Mouse (Mus musculus): ENCODE results near the gene Yipf1. TPM values are rescaled to one million over a fixed set of nuclear protein-coding genes. Genes with fewer than 3 reads are reported as not detected.
"Not testable (repeated sequence)": the region's sequence is repeated elsewhere in the genome, so short reads cannot be mapped to it uniquely, and the experiment has no call there.

Gene Yipf1
- polyA plus RNA-seq, 1 experiment from 2014 or later = 48.5 TPM

- no peak overlapping the region for H3K9ac ChIP-seq (replicated peaks)
- peaks cover 15% of the 10 kb centered on the region for H3K36me3 ChIP-seq
- no peak overlapping the region for H3K4me3 ChIP-seq (replicated peaks)
- H3K27me3 ChIP-seq = no peaks in the 10 kb centered on the region
- H3K9me3 ChIP-seq = no peaks in the 10 kb centered on the region
- H3K4me2 ChIP-seq = no peak overlapping the region
- 84% methylated on average over 3 of the region's 3 CpGs for WGBS
- ATAC-seq (ENCODE audit: insufficient number of reproducible peaks, insufficient read depth, low FRiP score, low TSS enrichment, low read depth) = no peak
- peaks cover 16% of the 10 kb centered on the region for H3K4me1 ChIP-seq (replicated peaks)
- no peak overlapping the region for H3K27ac ChIP-seq
Measured at GRCm38 (mm10) chr4:107353612-107354011, 39.4 kb downstream of the Yipf1 start.

- H3K27ac ChIP-seq = no peak overlapping the region
- H3K4me3 ChIP-seq (replicated peaks) = no peak overlapping the region
- H3K4me1 ChIP-seq (replicated peaks) = peaks cover 11% of the 10 kb centered on the region
- peaks cover 15% of the 10 kb centered on the region for H3K36me3 ChIP-seq
- H3K9me3 ChIP-seq = no peaks in the 10 kb centered on the region
- no peaks in the 10 kb centered on the region for H3K27me3 ChIP-seq
- no peak for ATAC-seq (ENCODE audit: insufficient number of reproducible peaks, insufficient read depth, low FRiP score, low TSS enrichment, low read depth)
- WGBS = 63% methylated on average over 5 of the region's 5 CpGs
- H3K4me2 ChIP-seq = no peak overlapping the region
- H3K9ac ChIP-seq (replicated peaks) = no peak overlapping the region
Measured at GRCm38 (mm10) chr4:107354126-107354525, 40.0 kb downstream of the Yipf1 start.

DNA sequence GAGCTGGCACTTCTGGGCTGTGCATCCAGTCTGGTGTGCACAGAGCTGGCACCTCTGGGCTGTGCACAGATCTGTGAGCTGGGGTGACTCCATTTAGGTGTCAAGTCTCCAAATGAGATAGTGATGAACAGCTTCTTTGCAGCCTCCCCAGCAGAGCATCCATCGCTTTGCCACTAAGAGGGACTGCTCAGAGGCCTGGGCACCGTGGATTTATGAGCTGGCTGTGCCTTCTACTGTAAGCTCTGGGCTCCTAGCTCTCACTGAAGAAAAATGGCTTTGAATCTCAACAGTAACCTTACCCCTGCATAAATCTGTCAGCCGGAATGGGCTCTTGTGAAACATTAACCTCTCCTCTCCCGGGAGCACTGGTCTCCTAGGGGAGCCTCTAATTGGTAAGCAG is 40.4 kb downstream of the Yipf1 start:
- Histone ChIP-seq H3K27ac (no peak overlapping the region), H3K4me1 (replicated peaks) (peaks cover 11% of the 10 kb centered on the region), H3K9me3 (no peaks in the 10 kb centered on the region), H3K4me2 (no peak overlapping the region), H3K9ac (replicated peaks) (no peak overlapping the region), H3K27me3 (no peaks in the 10 kb centered on the region), H3K36me3 (peaks cover 17% of the 10 kb centered on the region), H3K4me3 (replicated peaks) (no peak overlapping the region)
- WGBS = 13% methylated on average over 4 of the region's 4 CpGs
- no peak for ATAC-seq (ENCODE audit: insufficient number of reproducible peaks, insufficient read depth, low FRiP score, low TSS enrichment, low read depth)

DNA sequence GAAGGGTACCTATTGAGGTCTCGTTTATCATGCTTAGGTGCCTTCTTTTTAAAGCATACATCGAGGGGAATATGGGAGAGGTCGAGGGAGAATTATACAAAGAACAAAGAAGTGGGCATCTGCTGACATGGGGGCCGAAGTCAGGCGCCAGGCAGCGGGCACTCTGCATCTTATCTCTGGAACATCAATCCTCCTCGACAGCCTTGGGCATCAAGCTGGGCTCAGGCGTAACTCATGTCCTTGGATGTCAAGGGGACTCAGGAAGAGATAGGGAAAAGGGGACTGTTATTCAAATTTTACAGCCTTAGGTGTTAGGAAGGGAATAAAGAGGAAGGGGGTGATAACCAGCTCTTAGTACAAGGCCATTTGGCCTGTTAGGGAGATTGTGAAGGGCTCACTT is 43.0 kb downstream of the Yipf1 start:
- H3K4me2 ChIP-seq; H3K9me3 ChIP-seq; H3K9ac ChIP-seq (replicated peaks); H3K27me3 ChIP-seq; H3K4me3 ChIP-seq (replicated peaks); ATAC-seq (ENCODE audit: insufficient number of reproducible peaks, insufficient read depth, low FRiP score, low TSS enrichment, low read depth); H3K36me3 ChIP-seq; H3K27ac ChIP-seq: not testable (repeated sequence)
- 37% methylated on average over 8 of the region's 8 CpGs for WGBS
- peaks cover 11% of the 10 kb centered on the region for H3K4me1 ChIP-seq (replicated peaks)

DNA sequence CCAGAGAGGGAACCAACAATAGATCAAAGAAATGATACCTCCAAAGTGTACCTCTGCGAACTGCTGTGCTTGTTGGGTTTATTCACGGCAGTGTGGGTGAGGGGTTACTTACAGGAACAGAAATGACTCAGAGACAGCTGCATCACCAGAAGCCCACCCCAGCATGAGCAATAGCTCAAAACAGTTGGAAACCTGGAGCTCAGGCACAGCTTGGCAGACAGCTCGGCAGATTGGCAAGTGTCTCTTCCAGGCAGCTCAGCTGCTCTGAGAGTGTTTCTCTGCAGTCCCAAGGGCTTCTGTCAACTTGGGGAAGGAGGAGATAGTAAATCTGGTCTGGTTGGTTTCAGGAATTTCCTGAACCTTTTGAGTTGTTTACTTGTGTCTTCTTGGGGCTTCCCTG is 44.3 kb downstream of the Yipf1 start:
- no peaks in the 10 kb centered on the region for H3K9me3 ChIP-seq
- no peak overlapping the region for H3K9ac ChIP-seq (replicated peaks)
- H3K36me3 ChIP-seq = peaks cover 6% of the 10 kb centered on the region; the same call in 1 of the 2 replicates
- H3K27me3 ChIP-seq = no peaks in the 10 kb centered on the region
- no peak overlapping the region for H3K4me3 ChIP-seq (replicated peaks)
- H3K27ac ChIP-seq = no peak overlapping the region
- peaks cover 11% of the 10 kb centered on the region for H3K4me1 ChIP-seq (replicated peaks)
- 87% methylated on average over 3 of the region's 3 CpGs for WGBS
- no peak for ATAC-seq (ENCODE audit: insufficient number of reproducible peaks, insufficient read depth, low FRiP score, low TSS enrichment, low read depth)
- H3K4me2 ChIP-seq = no peak overlapping the region

GRCm38 (mm10) chr4:107360457-107361145 is 46.4 kb downstream of the Yipf1 start:
- H3K9me3 ChIP-seq = no peaks in the 10 kb centered on the region
- H3K4me2 ChIP-seq = no peak overlapping the region
- no peak for ATAC-seq (ENCODE audit: insufficient number of reproducible peaks, insufficient read depth, low FRiP score, low TSS enrichment, low read depth)
- no peaks in the 10 kb centered on the region for H3K4me1 ChIP-seq (replicated peaks)
- H3K27ac ChIP-seq = no peak overlapping the region
- H3K36me3 ChIP-seq = peaks cover 6% of the 10 kb centered on the region; the same call in 1 of the 2 replicates
- H3K27me3 ChIP-seq = no peaks in the 10 kb centered on the region
- no peak overlapping the region for H3K4me3 ChIP-seq (replicated peaks)
- no peak overlapping the region for H3K9ac ChIP-seq (replicated peaks)
- 87% methylated on average over 7 of the region's 7 CpGs for WGBS

GRCm38 (mm10) chr4:107362755-107363154 is 48.6 kb downstream of the Yipf1 start:
- 68% methylated on average over 4 of the region's 4 CpGs for WGBS
- H3K36me3 ChIP-seq = peaks cover 6% of the 10 kb centered on the region; the same call in 1 of the 2 replicates

DNA sequence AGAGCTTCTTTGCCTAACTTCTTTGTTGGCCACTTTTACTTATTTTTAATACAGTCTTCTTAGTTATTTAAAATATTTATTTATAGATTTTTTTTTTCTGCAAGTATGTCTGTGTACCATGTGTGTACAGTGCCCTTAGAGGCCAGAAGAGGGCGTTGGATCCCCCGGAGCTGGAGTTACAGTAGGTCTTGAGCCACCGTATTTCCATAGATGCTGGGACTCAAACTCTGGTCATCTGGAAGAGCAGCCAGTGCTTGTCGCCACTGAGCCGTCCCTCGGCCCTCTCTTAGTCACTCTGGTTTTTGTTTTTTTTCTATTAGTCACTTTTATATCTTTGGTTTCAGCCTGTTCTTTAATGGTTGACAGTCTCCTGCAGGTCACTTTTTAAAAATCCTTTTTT is 49.4 kb downstream of the Yipf1 start:
- Histone ChIP-seq H3K9me3 (no peaks in the 10 kb centered on the region), H3K4me2 (no peak overlapping the region), H3K27ac (no peak overlapping the region), H3K4me1 (replicated peaks) (peaks cover 3% of the 10 kb centered on the region), H3K27me3 (no peaks in the 10 kb centered on the region), H3K9ac (replicated peaks) (no peak overlapping the region), H3K36me3 (peaks cover 6% of the 10 kb centered on the region; the same call in 1 of the 2 replicates), H3K4me3 (replicated peaks) (no peak overlapping the region)
- no peak for ATAC-seq (ENCODE audit: insufficient number of reproducible peaks, insufficient read depth, low FRiP score, low TSS enrichment, low read depth)
- 79% methylated on average over 6 of the region's 6 CpGs for WGBS

More at GRCm38 (mm10) chr4:107362755-107363154, 48.6 kb downstream of the Yipf1 start:
- no peak overlapping the region for H3K27ac ChIP-seq
- no peak overlapping the region for H3K9ac ChIP-seq (replicated peaks)
- no peaks in the 10 kb centered on the region for H3K4me1 ChIP-seq (replicated peaks)
- H3K4me2 ChIP-seq = no peak overlapping the region
- ATAC-seq (ENCODE audit: insufficient number of reproducible peaks, insufficient read depth, low FRiP score, low TSS enrichment, low read depth) = no peak
- H3K4me3 ChIP-seq (replicated peaks) = no peak overlapping the region
- no peaks in the 10 kb centered on the region for H3K9me3 ChIP-seq
- H3K27me3 ChIP-seq = no peaks in the 10 kb centered on the region

DNA sequence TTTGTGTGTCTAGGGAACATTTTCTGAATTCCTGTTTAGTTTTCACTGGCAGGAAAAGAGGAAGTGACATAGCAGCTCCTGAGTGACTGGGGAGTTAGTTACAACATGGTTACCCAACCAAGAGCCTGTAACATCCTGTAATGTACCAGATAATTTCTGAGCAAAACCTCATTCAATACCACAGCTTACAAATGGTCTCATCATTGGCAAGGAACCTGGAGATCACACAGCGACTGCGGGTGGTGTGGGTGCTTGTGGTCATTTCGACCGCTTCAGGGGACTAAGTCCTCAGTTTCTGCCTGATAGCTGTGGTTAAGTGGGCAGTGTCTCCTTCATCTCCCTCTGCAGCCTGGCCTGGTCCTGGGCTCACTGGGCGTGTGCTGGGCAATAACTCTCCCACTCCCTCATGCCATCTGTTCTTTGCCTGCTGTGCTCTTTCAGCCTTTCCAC is 50.1 kb downstream of the Yipf1 start:
- no peaks in the 10 kb centered on the region for H3K27me3 ChIP-seq
- peaks cover 9% of the 10 kb centered on the region for H3K4me1 ChIP-seq (replicated peaks)
- 79% methylated on average over 5 of the region's 5 CpGs for WGBS
- no peak overlapping the region for H3K4me3 ChIP-seq (replicated peaks)
- no peak overlapping the region for H3K4me2 ChIP-seq
- H3K27ac ChIP-seq = no peak overlapping the region
- H3K36me3 ChIP-seq = peaks cover 6% of the 10 kb centered on the region; the same call in 1 of the 2 replicates
- no peak overlapping the region for H3K9ac ChIP-seq (replicated peaks)
- ATAC-seq (ENCODE audit: insufficient number of reproducible peaks, insufficient read depth, low FRiP score, low TSS enrichment, low read depth) = no peak
- no peaks in the 10 kb centered on the region for H3K9me3 ChIP-seq

GRCm38 (mm10) chr4:107366408-107366807 is 52.2 kb downstream of the Yipf1 start:
- not testable (repeated sequence) for H3K27ac ChIP-seq; H3K9me3 ChIP-seq; H3K4me1 ChIP-seq (replicated peaks); H3K9ac ChIP-seq (replicated peaks); H3K4me3 ChIP-seq (replicated peaks); ATAC-seq (ENCODE audit: insufficient number of reproducible peaks, insufficient read depth, low FRiP score, low TSS enrichment, low read depth); H3K4me2 ChIP-seq; H3K27me3 ChIP-seq
- peaks cover 12% of the 10 kb centered on the region for H3K36me3 ChIP-seq

DNA sequence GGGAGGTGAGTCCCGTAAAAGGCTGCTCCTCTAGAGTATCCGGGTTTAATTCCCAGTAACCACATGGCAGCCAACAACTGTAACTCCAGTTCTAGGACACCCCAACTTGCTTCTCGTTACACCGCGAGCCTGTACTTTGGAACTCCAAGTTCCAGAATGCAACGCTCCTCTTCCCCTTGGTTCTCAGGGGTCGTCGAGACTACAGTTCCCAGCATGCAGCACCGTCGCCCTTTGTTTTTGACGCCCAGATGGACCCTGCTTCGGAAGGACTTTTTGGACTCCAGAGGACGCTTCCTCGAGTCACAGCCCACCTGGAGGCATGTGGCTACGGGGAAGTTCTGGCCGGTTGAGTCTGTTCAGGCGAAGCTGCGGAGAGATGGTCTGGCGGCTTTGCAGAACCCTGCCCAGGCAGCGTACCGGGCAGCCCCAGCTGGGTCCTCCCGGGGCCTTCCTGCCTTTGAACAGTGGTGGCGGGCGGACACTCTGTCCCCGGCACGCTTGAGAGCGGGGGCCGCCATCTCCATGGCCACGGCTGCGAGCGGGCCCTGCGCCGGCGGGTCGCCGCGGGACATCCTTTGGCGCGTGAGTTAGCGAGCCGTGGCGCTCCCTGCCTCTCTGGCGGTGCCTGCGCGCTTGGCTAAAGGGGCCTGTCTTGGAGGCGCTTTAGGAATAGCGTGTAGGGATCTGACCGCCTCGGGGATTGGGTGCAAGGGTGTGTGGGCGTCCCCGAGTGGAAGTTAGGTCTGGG is 53.6 kb downstream of the Yipf1 start, which contains the start of gene Ndc1:
Gene Ndc1, plus strand, starts transcription at position 218 of the 748 bp plus-strand sequence.
- Histone ChIP-seq H3K27ac (peak within 1 kb of the TSS; percentile 89), H3K27me3 (no peaks in the 10 kb centered on the region), H3K4me2 (peak within 1 kb of the TSS; percentile 72), H3K4me1 (replicated peaks) (peaks cover 10% of the 10 kb centered on the region), H3K4me3 (replicated peaks) (peak within 1 kb of the TSS; percentile 88), H3K9ac (replicated peaks) (peak within 1 kb of the TSS; percentile 84), H3K9me3 (no peaks in the 10 kb centered on the region), H3K36me3 (peaks cover 25% of the 10 kb centered on the region)
- peak; percentile 98 for ATAC-seq (ENCODE audit: insufficient number of reproducible peaks, insufficient read depth, low FRiP score, low TSS enrichment, low read depth)
- under 1% methylated on average over 51 of the region's 51 CpGs for WGBS

Measured in limb, embryonic 12.5 days (tissue).